Mouse (Mus musculus): ENCODE results near the gene Smim1. TPM values are rescaled to one million over a fixed set of nuclear protein-coding genes. Genes with fewer than 3 reads are reported as not detected.

The Smim1 gene
- total RNA-seq, 2 experiments from 2014 or later: 5.4 to 9.6 TPM

Other genes with a start within 250 kb of the Smim1 start
- 16.1 and 33.4 TPM in 2 replicates for gene A430005L14Rik, start 69.0 kb downstream of the Smim1 start, total RNA-seq (2015; ENCODE audit: low replicate concordance)
- 17.1 and 25.5 TPM in 2 replicates for gene A430005L14Rik, start 69.0 kb downstream of the Smim1 start, total RNA-seq (2017; ENCODE audit: low replicate concordance)
- 2.9 and 9.2 TPM in 2 replicates for gene Dffb, start 51.1 kb downstream of the Smim1 start, total RNA-seq (2015; ENCODE audit: low replicate concordance)
- gene Dffb, start 51.1 kb downstream of the Smim1 start, total RNA-seq (2017; ENCODE audit: low replicate concordance): 2.1 and 3.5 TPM in 2 replicates
- gene Cep104, start 51.0 kb downstream of the Smim1 start, total RNA-seq (2015; ENCODE audit: low replicate concordance): 1.9 and 6.1 TPM in 2 replicates
- gene Cep104, start 51.0 kb downstream of the Smim1 start, total RNA-seq (2017; ENCODE audit: low replicate concordance): 5.0 and 11.9 TPM in 2 replicates
- gene Lrrc47, start 14.5 kb downstream of the Smim1 start, total RNA-seq (2015; ENCODE audit: low replicate concordance): 3.6 and 5.4 TPM in 2 replicates
- gene Lrrc47, start 14.5 kb downstream of the Smim1 start, total RNA-seq (2017; ENCODE audit: low replicate concordance): 4.5 and 29.4 TPM in 2 replicates
- not detected in 2 replicates for gene Ccdc27, start 16.4 kb upstream of the Smim1 start, total RNA-seq (2015; ENCODE audit: low replicate concordance)
- not detected in 2 replicates for gene Ccdc27, start 16.4 kb upstream of the Smim1 start, total RNA-seq (2017; ENCODE audit: low replicate concordance)
- not detected in 2 replicates for gene Trp73, start 114.0 kb upstream of the Smim1 start, total RNA-seq (2015; ENCODE audit: low replicate concordance)
- gene Trp73, start 114.0 kb upstream of the Smim1 start, total RNA-seq (2017; ENCODE audit: low replicate concordance): not detected in 2 replicates
- gene Wrap73, start 116.1 kb upstream of the Smim1 start, total RNA-seq (2015; ENCODE audit: low replicate concordance): 1.5 and 2.3 TPM in 2 replicates
- gene Wrap73, start 116.1 kb upstream of the Smim1 start, total RNA-seq (2017; ENCODE audit: low replicate concordance): 2.6 and 4.5 TPM in 2 replicates
- gene Tprgl, start 134.4 kb upstream of the Smim1 start, total RNA-seq (2015; ENCODE audit: low replicate concordance): 75.2 and 117 TPM in 2 replicates
- 104 and 115 TPM in 2 replicates for gene Tprgl, start 134.4 kb upstream of the Smim1 start, total RNA-seq (2017; ENCODE audit: low replicate concordance)
- gene Megf6, start 144.5 kb upstream of the Smim1 start, total RNA-seq (2015; ENCODE audit: low replicate concordance): 1.0 TPM in 1 of 2 replicates, not detected in the other
- not detected in 2 replicates for gene Megf6, start 144.5 kb upstream of the Smim1 start, total RNA-seq (2017; ENCODE audit: low replicate concordance)

Data from erythroblast, adult 5-6 weeks (primary cell).